Mouse (Mus musculus) embryonic facial prominence, embryonic 12.5 days (tissue): ENCODE measurements around the gene Tspoap1. TPM values are rescaled to one million over a fixed set of nuclear protein-coding genes. Genes with fewer than 3 reads are reported as not detected.

ENCODE experiments used
- ATAC-seq: fragments of 200-750 bp; cut with Nextera tagmentation; 2 replicates; pipeline ENCODE4 v1.8.0; 2017; ENCODE audit not compliant: insufficient number of reproducible peaks, insufficient read depth, low FRiP score, low TSS enrichment
- H3K27ac ChIP-seq: fragments of 300-500 bp; sonication (generic); 2 replicates; pipeline ENCODE4 v1.5.1; 2016; ENCODE audit warnings: mild to moderate bottlenecking
- H3K27me3 ChIP-seq: fragments of 300-500 bp; sonication (generic); 2 replicates; pipeline ENCODE4 v1.6.1; 2016; ENCODE audit warnings: mild to moderate bottlenecking, moderate library complexity
- H3K36me3 ChIP-seq: fragments of 300-500 bp; sonication (generic); 2 replicates; pipeline ENCODE4 v1.6.1; 2016; ENCODE audit warnings: mild to moderate bottlenecking
- H3K4me1 ChIP-seq: fragments of 300-500 bp; sonication (generic); 2 replicates; pipeline ENCODE4 v1.6.1; 2016
- H3K4me2 ChIP-seq: fragments of 300-500 bp; sonication (generic); replicated peaks from 2 replicates; pipeline ENCODE4 v1.6.1; 2016; ENCODE audit warnings: mild to moderate bottlenecking, moderate library complexity
- H3K4me3 ChIP-seq: fragments of 300-500 bp; sonication (generic); 2 replicates; pipeline ENCODE4 v1.5.1; 2016; ENCODE audit warnings: mild to moderate bottlenecking
- H3K9ac ChIP-seq: fragments of 300-500 bp; sonication (generic); 2 replicates; pipeline ENCODE4 v1.6.1; 2016; ENCODE audit warnings: mild to moderate bottlenecking, moderate library complexity
- H3K9me3 ChIP-seq: fragments of 300-500 bp; sonication (generic); 2 replicates; pipeline ENCODE4 v1.6.1; 2016; ENCODE audit warnings: mild to moderate bottlenecking, moderate library complexity
- WGBS: fragments of 180-500 bp; shearing (Covaris S2); methylation state at CpG from one replicate; pipeline ENCODE4 v1.1.7; 2016; 5-methylcytosine and 5-hydroxymethylcytosine counted together
- polyA plus RNA-seq: library from polyadenylated mRNA; unstranded; fragments of >200 nt; fragmentation: Nextera tagmentation; extraction: Ambion mirVana; gene quantifications from 2 replicates; pipeline ENCODE4 v1.2.1, GENCODE M21; 2016

Tspoap1 gene
- polyA plus RNA-seq, 1 experiment from 2014 or later = 5.1 TPM

GRCm38 (mm10) chr11:87763511-87763987, 3.2 kb downstream of the Tspoap1 start:
- no peaks in the 10 kb centered on the region for H3K36me3 ChIP-seq
- H3K27me3 ChIP-seq = peaks cover 85% of the 10 kb centered on the region
- peak overlapping the region; percentile 44 for H3K4me3 ChIP-seq
- whole genome bisulfite sequencing = 1% methylated on average over 17 of the region's 17 CpGs
- no peaks in the 10 kb centered on the region for H3K9me3 ChIP-seq
- H3K9ac ChIP-seq = peak overlapping the region; percentile 45; the same call in 1 of the 2 replicates
- ATAC-seq = peak; percentile 30; the same call in 1 of the 2 replicates
- H3K27ac ChIP-seq = no peak overlapping the region
- H3K4me2 ChIP-seq = peak overlapping the region; percentile 86
- peaks cover 19% of the 10 kb centered on the region for H3K4me1 ChIP-seq

GRCm38 (mm10) chr11:87763988-87764876, 3.9 kb downstream of the Tspoap1 start:
- 0 out of 2 replicates have a peak, but pooled peaks have one; percentile 23 for ATAC-seq
- WGBS = under 1% methylated on average over 65 of the region's 65 CpGs
- peak overlapping the region; percentile 44 for H3K4me3 ChIP-seq
- H3K4me2 ChIP-seq = peak overlapping the region; percentile 86
- peak overlapping the region; percentile 45 for H3K9ac ChIP-seq
- no peaks in the 10 kb centered on the region for H3K9me3 ChIP-seq
- no peak overlapping the region for H3K27ac ChIP-seq
- peaks cover 19% of the 10 kb centered on the region for H3K4me1 ChIP-seq
- peaks cover 85% of the 10 kb centered on the region for H3K27me3 ChIP-seq
- no peaks in the 10 kb centered on the region for H3K36me3 ChIP-seq

- Histone ChIP-seq H3K27me3 (peaks cover 40% of the 10 kb centered on the region), H3K27ac (no peak overlapping the region), H3K9ac (no peak overlapping the region), H3K4me3 (no peak overlapping the region), H3K9me3 (no peaks in the 10 kb centered on the region), H3K4me2 (no peak overlapping the region), H3K4me1 (peaks cover 8% of the 10 kb centered on the region), H3K36me3 (no peaks in the 10 kb centered on the region)
- WGBS = 90% methylated on average over 4 of the region's 4 CpGs
- ATAC-seq = no peak
These were observed 8.4 kb downstream of the Tspoap1 start for GRCm38 (mm10) chr11:87768745-87769144.

- 56% methylated on average over 3 of the region's 3 CpGs for WGBS
- Histone ChIP-seq H3K27ac (no peak overlapping the region), H3K4me2 (no peak overlapping the region), H3K4me1 (no peaks in the 10 kb centered on the region), H3K9ac (no peak overlapping the region), H3K9me3 (no peaks in the 10 kb centered on the region), H3K4me3 (no peak overlapping the region), H3K36me3 (no peaks in the 10 kb centered on the region), H3K27me3 (peaks cover 17% of the 10 kb centered on the region)
- no peak for ATAC-seq
These were observed 10.6 kb downstream of the Tspoap1 start for GRCm38 (mm10) chr11:87770989-87771388.

GRCm38 (mm10) chr11:87772354-87772753, 12.0 kb downstream of the Tspoap1 start:
- Histone ChIP-seq H3K4me2 (no peak overlapping the region), H3K4me1 (no peaks in the 10 kb centered on the region), H3K9ac (no peak overlapping the region), H3K27ac (no peak overlapping the region), H3K36me3 (no peaks in the 10 kb centered on the region), H3K27me3 (peaks cover 14% of the 10 kb centered on the region; the same call in 1 of the 2 replicates), H3K4me3 (no peak overlapping the region), H3K9me3 (no peaks in the 10 kb centered on the region)
- ATAC-seq = no peak
- 90% methylated on average over 3 of the region's 3 CpGs for WGBS

GRCm38 (mm10) chr11:87778100-87778765, 17.9 kb downstream of the Tspoap1 start:
- 0 out of 2 replicates have a peak, but pooled peaks cover 12% of the 10 kb centered on the region for H3K27me3 ChIP-seq
- H3K4me2 ChIP-seq = peak overlapping the region; percentile 76
- peaks cover 15% of the 10 kb centered on the region for H3K4me1 ChIP-seq
- H3K9ac ChIP-seq = peak overlapping the region; percentile 56
- H3K27ac ChIP-seq = 0 out of 2 replicates have a peak overlapping the region, but pooled peaks have one; percentile 1
- H3K4me3 ChIP-seq = peak overlapping the region; percentile 40
- H3K36me3 ChIP-seq = no peaks in the 10 kb centered on the region
- H3K9me3 ChIP-seq = no peaks in the 10 kb centered on the region
- ATAC-seq = peak; percentile 79
- whole genome bisulfite sequencing = 5% methylated on average over 30 of the region's 32 CpGs

GRCm38 (mm10) chr11:87778915-87779314, 18.6 kb downstream of the Tspoap1 start:
- WGBS = 28% methylated on average over 12 of the region's 12 CpGs
- Histone ChIP-seq H3K4me3 (peak overlapping the region; percentile 40), H3K27ac (no peak overlapping the region), H3K36me3 (no peaks in the 10 kb centered on the region), H3K4me2 (peak overlapping the region; percentile 76), H3K9ac (0 out of 2 replicates have a peak overlapping the region, but pooled peaks have one; percentile 39), H3K4me1 (peaks cover 15% of the 10 kb centered on the region), H3K9me3 (no peaks in the 10 kb centered on the region), H3K27me3 (0 out of 2 replicates have a peak, but pooled peaks cover 12% of the 10 kb centered on the region)
- ATAC-seq = peak; percentile 26

- no peaks in the 10 kb centered on the region for H3K36me3 ChIP-seq
- no peak overlapping the region for H3K27ac ChIP-seq
- H3K9ac ChIP-seq = no peak overlapping the region
- peaks cover 15% of the 10 kb centered on the region for H3K4me1 ChIP-seq
- H3K9me3 ChIP-seq = no peaks in the 10 kb centered on the region
- WGBS = 81% methylated on average over 4 of the region's 4 CpGs
- 0 out of 2 replicates have a peak, but pooled peaks cover 12% of the 10 kb centered on the region for H3K27me3 ChIP-seq
- H3K4me2 ChIP-seq = no peak overlapping the region
- no peak overlapping the region for H3K4me3 ChIP-seq
- no peak for ATAC-seq
These were observed 19.1 kb downstream of the Tspoap1 start for GRCm38 (mm10) chr11:87779392-87779791.

GRCm38 (mm10) chr11:87780130-87780529, 19.8 kb downstream of the Tspoap1 start:
- WGBS = 83% methylated on average over 8 of the region's 8 CpGs
- Histone ChIP-seq H3K36me3 (no peaks in the 10 kb centered on the region), H3K9me3 (no peaks in the 10 kb centered on the region), H3K27ac (no peak overlapping the region), H3K4me1 (peaks cover 15% of the 10 kb centered on the region), H3K4me2 (no peak overlapping the region), H3K9ac (no peak overlapping the region), H3K27me3 (0 out of 2 replicates have a peak, but pooled peaks cover 12% of the 10 kb centered on the region), H3K4me3 (no peak overlapping the region)
- ATAC-seq = no peak

- Histone ChIP-seq H3K4me1 (no peaks in the 10 kb centered on the region), H3K4me3 (no peak overlapping the region), H3K27ac (no peak overlapping the region), H3K36me3 (no peaks in the 10 kb centered on the region), H3K27me3 (no peaks in the 10 kb centered on the region), H3K9ac (no peak overlapping the region), H3K9me3 (no peaks in the 10 kb centered on the region), H3K4me2 (no peak overlapping the region)
- 83% methylated on average over 6 of the region's 6 CpGs for WGBS
- ATAC-seq = no peak
These were observed 29.7 kb downstream of the Tspoap1 start for GRCm38 (mm10) chr11:87790088-87790487.

- H3K36me3 ChIP-seq = no peaks in the 10 kb centered on the region
- no peak within 1 kb of the TSS for H3K4me2 ChIP-seq
- H3K27ac ChIP-seq = no peak within 1 kb of the TSS
- ATAC-seq = no peak
- no peak within 1 kb of the TSS for H3K9ac ChIP-seq
- no peaks in the 10 kb centered on the region for H3K27me3 ChIP-seq
- no peaks in the 10 kb centered on the region for H3K4me1 ChIP-seq
- H3K9me3 ChIP-seq = no peaks in the 10 kb centered on the region
- H3K4me3 ChIP-seq = no peak within 1 kb of the TSS
- 56% methylated on average over 3 of the region's 3 CpGs for WGBS
These were observed 33.1 kb downstream of the Tspoap1 start, which contains the start of gene Mpo for GRCm38 (mm10) chr11:87793460-87793859. Gene Mpo, plus strand, starts transcription at chr11:87793581.
